Mouse (Mus musculus): ENCODE data around the gene Adm. TPM values are rescaled to one million over a fixed set of nuclear protein-coding genes. Genes with fewer than 3 reads are reported as not detected.
"Not testable (repeated sequence)": the region's sequence is repeated elsewhere in the genome, so short reads cannot be mapped to it uniquely, and the experiment has no call there.

Adm gene
- polyA plus RNA-seq, 1 experiment from 2014 or later = 4.6 TPM

- Histone ChIP-seq H3K4me1 (ENCODE audit: control insufficient read depth, insufficient read depth, low read length) (peaks cover 3% of the 10 kb centered on the region; the same call in 1 of the 2 replicates), H3K4me3 (ENCODE audit: low read depth, low read length) (no peak overlapping the region), H3K4me2 (no peak overlapping the region), H3K9me3 (ENCODE audit: control insufficient read depth, low read length) (no peaks in the 10 kb centered on the region), H3K27ac (ENCODE audit: low read depth, low read length) (no peak overlapping the region), H3K27me3 (ENCODE audit: control insufficient read depth, insufficient read depth, low read length) (no peaks in the 10 kb centered on the region), H3K9ac (ENCODE audit: low read length) (no peak overlapping the region), H3K36me3 (ENCODE audit: control insufficient read depth, insufficient read depth, low read length) (no peaks in the 10 kb centered on the region)
- ATAC-seq (ENCODE audit: low FRiP score) (peak; percentile 82), DNase-seq (ENCODE audit: low spot score, missing footprints) (no peak)
- WGBS = 35% methylated on average over 17 of the region's 17 CpGs
Measured at GRCm38 (mm10) chr7:110638305-110639110, 11.0 kb downstream of the Adm start.

DNA sequence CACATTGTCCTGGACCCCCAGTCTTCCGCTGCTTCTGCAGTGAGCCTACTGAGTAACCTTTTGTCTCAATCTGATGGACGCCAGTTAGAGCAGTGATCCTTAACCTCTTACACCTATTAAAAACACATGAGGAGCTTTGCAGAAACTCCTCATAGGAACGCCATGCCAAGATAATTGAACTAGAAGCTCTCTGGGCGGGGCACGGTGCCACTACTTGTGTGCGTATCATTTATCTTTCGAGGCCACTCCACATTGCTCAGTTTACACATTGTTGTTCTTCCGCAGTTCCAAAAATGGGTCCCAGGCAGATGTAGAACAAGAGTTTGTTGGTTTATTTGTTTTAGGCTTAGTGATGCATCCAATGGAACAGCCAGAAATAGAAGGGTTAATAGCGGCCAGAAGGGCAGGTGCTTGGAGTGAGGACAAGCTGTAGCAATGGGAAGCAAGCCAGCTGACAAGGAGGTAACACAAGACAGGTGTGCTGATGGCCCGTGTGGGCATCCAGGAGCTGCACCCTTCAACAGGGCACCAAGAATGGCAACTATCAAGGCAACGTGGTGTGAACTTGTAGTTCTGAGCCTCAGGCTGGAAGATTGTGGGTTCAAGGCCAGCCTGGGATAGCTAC, 11.9 kb downstream of the Adm start:
- 84% methylated on average over 11 of the region's 11 CpGs for WGBS
- Histone ChIP-seq H3K9me3 (ENCODE audit: control insufficient read depth, low read length) (no peaks in the 10 kb centered on the region), H3K4me3 (ENCODE audit: low read depth, low read length) (no peak overlapping the region), H3K27me3 (ENCODE audit: control insufficient read depth, insufficient read depth, low read length) (no peaks in the 10 kb centered on the region), H3K9ac (ENCODE audit: low read length) (no peak overlapping the region), H3K36me3 (ENCODE audit: control insufficient read depth, insufficient read depth, low read length) (no peaks in the 10 kb centered on the region), H3K27ac (ENCODE audit: low read depth, low read length) (no peak overlapping the region), H3K4me2 (no peak overlapping the region), H3K4me1 (ENCODE audit: control insufficient read depth, insufficient read depth, low read length) (peaks cover 3% of the 10 kb centered on the region; the same call in 1 of the 2 replicates)
- ATAC-seq (ENCODE audit: low FRiP score) (no peak), DNase-seq (ENCODE audit: low spot score, missing footprints) (no peak)

- not testable (repeated sequence) for H3K4me3 ChIP-seq (ENCODE audit: low read depth, low read length); H3K27me3 ChIP-seq (ENCODE audit: control insufficient read depth, insufficient read depth, low read length); H3K9me3 ChIP-seq (ENCODE audit: control insufficient read depth, low read length); H3K27ac ChIP-seq (ENCODE audit: low read depth, low read length); DNase-seq (ENCODE audit: low spot score, missing footprints); H3K4me2 ChIP-seq; H3K9ac ChIP-seq (ENCODE audit: low read length); H3K4me1 ChIP-seq (ENCODE audit: control insufficient read depth, insufficient read depth, low read length); H3K36me3 ChIP-seq (ENCODE audit: control insufficient read depth, insufficient read depth, low read length); ATAC-seq (ENCODE audit: low FRiP score)
- WGBS = 96% methylated on average over 3 of the region's 3 CpGs
Measured at GRCm38 (mm10) chr7:110639958-110640357, 12.5 kb downstream of the Adm start.

GRCm38 (mm10) chr7:110645311-110645710, 17.9 kb downstream of the Adm start:
- peak; percentile 69 for ATAC-seq (ENCODE audit: low FRiP score)
- WGBS = 77% methylated on average over 5 of the region's 5 CpGs

DNA sequence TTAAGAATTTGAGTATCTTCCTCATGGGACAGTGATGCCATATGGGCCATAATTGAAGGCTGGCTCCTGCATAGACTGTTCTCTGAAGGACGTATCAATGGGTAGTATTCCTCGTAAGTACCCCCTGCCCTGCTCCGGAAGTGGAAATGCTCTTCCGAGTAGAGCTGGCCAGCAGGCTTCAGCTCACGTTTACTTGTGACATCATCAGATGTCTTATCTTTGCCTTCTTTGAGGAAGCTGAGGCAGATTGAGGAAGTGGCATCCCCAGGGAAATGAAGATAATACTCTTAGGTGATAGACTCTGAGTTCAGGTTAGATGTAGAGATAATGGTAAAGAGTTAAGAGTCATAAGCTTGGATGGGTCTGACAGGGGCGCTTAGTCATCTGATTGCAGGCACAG, 18.4 kb downstream of the Adm start:
- Histone ChIP-seq H3K9me3 (ENCODE audit: control insufficient read depth, low read length) (no peaks in the 10 kb centered on the region), H3K9ac (ENCODE audit: low read length) (no peak overlapping the region), H3K27me3 (ENCODE audit: control insufficient read depth, insufficient read depth, low read length) (no peaks in the 10 kb centered on the region), H3K4me2 (no peak overlapping the region), H3K27ac (ENCODE audit: low read depth, low read length) (no peak overlapping the region), H3K4me3 (ENCODE audit: low read depth, low read length) (no peak overlapping the region), H3K36me3 (ENCODE audit: control insufficient read depth, insufficient read depth, low read length) (no peaks in the 10 kb centered on the region), H3K4me1 (ENCODE audit: control insufficient read depth, insufficient read depth, low read length) (no peaks in the 10 kb centered on the region)
- 85% methylated on average over 6 of the region's 6 CpGs for WGBS
- DNase-seq (ENCODE audit: low spot score, missing footprints) (no peak), ATAC-seq (ENCODE audit: low FRiP score) (no peak)

More at GRCm38 (mm10) chr7:110645311-110645710, 17.9 kb downstream of the Adm start:
- Histone ChIP-seq H3K27ac (ENCODE audit: low read depth, low read length) (no peak overlapping the region), H3K36me3 (ENCODE audit: control insufficient read depth, insufficient read depth, low read length) (no peaks in the 10 kb centered on the region), H3K27me3 (ENCODE audit: control insufficient read depth, insufficient read depth, low read length) (no peaks in the 10 kb centered on the region), H3K4me2 (no peak overlapping the region), H3K9me3 (ENCODE audit: control insufficient read depth, low read length) (no peaks in the 10 kb centered on the region), H3K4me1 (ENCODE audit: control insufficient read depth, insufficient read depth, low read length) (no peaks in the 10 kb centered on the region), H3K9ac (ENCODE audit: low read length) (no peak overlapping the region), H3K4me3 (ENCODE audit: low read depth, low read length) (no peak overlapping the region)
- peak; percentile 96 for DNase-seq (ENCODE audit: low spot score, missing footprints)

DNA sequence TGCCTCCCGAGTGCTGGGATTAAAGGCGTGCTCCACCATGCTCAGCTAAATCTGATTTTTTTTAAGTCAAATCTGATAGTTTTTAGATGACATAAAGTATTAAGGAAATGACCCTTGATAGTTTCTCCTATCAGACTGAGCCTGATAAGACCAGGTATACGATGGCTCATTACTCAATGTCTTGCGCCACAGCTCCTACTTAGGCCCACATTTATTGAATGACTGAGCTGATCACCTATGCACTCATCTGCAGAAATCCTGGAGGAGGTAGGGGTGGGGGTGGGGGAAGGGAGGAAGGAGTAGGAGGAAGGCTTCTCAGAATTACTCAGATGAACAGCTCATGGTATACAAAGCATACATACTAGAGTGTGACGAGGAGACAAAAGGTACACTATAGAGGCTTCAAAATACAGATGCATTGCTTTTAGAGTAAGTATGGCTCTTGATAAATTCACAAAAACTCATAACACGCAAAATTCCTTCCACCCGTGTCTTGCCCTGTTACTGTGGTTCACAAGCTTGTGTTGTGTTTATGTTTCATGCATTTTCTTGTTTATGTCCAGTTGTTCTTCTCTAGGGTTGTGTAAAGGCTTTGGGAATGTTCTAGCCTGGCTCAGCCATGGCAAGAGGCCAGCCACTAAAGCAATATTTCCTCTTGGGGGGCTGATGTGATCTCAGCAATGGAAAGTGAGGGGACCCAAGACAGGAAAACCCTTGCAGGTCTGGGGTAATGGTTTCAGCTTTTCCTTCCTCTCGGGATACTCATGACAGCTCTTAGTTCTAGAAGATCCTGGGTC, 19.3 kb downstream of the Adm start:
- Histone ChIP-seq H3K9ac (ENCODE audit: low read length) (no peak overlapping the region), H3K4me3 (ENCODE audit: low read depth, low read length) (no peak overlapping the region), H3K27ac (ENCODE audit: low read depth, low read length) (no peak overlapping the region), H3K9me3 (ENCODE audit: control insufficient read depth, low read length) (no peaks in the 10 kb centered on the region), H3K4me2 (no peak overlapping the region), H3K36me3 (ENCODE audit: control insufficient read depth, insufficient read depth, low read length) (no peaks in the 10 kb centered on the region), H3K4me1 (ENCODE audit: control insufficient read depth, insufficient read depth, low read length) (no peaks in the 10 kb centered on the region), H3K27me3 (ENCODE audit: control insufficient read depth, insufficient read depth, low read length) (no peaks in the 10 kb centered on the region)
- WGBS = 88% methylated on average over 8 of the region's 8 CpGs
- DNase-seq (ENCODE audit: low spot score, missing footprints) = no peak
- ATAC-seq (ENCODE audit: low FRiP score) = no peak

DNA sequence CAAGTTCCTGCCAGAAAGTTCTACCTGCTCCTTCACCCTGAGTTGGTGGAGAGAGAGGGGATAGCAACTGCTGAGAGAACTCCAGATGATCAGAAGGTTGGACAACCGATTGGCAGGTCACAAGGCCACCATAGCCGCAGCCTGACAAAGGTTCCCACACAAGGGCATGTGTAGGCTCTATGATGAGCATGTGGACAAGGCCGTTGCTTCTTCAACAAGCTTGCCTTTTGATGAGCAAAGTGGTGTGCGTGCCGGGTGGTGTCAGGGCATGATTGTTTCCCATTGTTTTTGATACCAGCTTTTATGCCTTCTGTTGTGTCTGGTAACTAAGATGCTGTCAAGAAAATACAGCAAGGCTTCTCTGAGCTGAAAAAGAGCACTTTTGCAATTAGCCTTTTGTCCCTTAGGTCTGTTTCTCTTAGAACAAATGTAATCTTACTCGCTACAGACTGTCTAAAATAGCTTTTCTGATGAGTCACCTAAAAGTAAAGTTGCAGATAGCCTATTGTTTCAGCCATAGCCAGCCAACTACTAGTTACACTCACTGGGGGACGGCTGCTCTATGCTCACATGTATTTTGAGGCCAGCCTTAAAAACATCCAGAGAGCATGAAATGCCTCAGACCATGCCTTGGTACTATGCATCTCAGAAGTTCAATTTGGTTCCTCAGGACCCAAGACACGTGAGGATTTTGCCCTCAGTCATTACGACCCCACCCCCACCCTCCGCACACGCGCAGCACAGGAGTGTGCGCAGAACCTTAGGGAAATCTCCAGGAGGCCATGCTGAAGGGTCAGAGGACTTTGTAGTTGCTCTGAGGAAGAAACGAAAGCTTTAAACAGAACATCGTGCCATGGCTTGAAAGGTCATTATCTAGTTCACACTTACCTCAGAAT, 20.3 kb downstream of the Adm start:
- Histone ChIP-seq H3K4me2 (no peak overlapping the region), H3K9me3 (ENCODE audit: control insufficient read depth, low read length) (no peaks in the 10 kb centered on the region), H3K36me3 (ENCODE audit: control insufficient read depth, insufficient read depth, low read length) (no peaks in the 10 kb centered on the region), H3K9ac (ENCODE audit: low read length) (no peak overlapping the region), H3K4me3 (ENCODE audit: low read depth, low read length) (no peak overlapping the region), H3K27me3 (ENCODE audit: control insufficient read depth, insufficient read depth, low read length) (no peaks in the 10 kb centered on the region), H3K4me1 (ENCODE audit: control insufficient read depth, insufficient read depth, low read length) (no peaks in the 10 kb centered on the region), H3K27ac (ENCODE audit: low read depth, low read length) (no peak overlapping the region)
- no peak for DNase-seq (ENCODE audit: low spot score, missing footprints)
- no peak for ATAC-seq (ENCODE audit: low FRiP score)
- WGBS = 83% methylated on average over 15 of the region's 15 CpGs

GRCm38 (mm10) chr7:110648455-110649085, 21.1 kb downstream of the Adm start:
- H3K36me3 ChIP-seq (ENCODE audit: control insufficient read depth, insufficient read depth, low read length) = no peaks in the 10 kb centered on the region
- H3K9ac ChIP-seq (ENCODE audit: low read length) = no peak overlapping the region
- DNase-seq (ENCODE audit: low spot score, missing footprints) = no peak
- H3K9me3 ChIP-seq (ENCODE audit: control insufficient read depth, low read length) = no peaks in the 10 kb centered on the region
- no peaks in the 10 kb centered on the region for H3K4me1 ChIP-seq (ENCODE audit: control insufficient read depth, insufficient read depth, low read length)
- H3K27ac ChIP-seq (ENCODE audit: low read depth, low read length) = no peak overlapping the region
- 82% methylated on average over 13 of the region's 13 CpGs for WGBS
- ATAC-seq (ENCODE audit: low FRiP score) = no peak
- no peak overlapping the region for H3K4me3 ChIP-seq (ENCODE audit: low read depth, low read length)
- no peaks in the 10 kb centered on the region for H3K27me3 ChIP-seq (ENCODE audit: control insufficient read depth, insufficient read depth, low read length)
- H3K4me2 ChIP-seq = no peak overlapping the region
